Mouse (Mus musculus) intestine, embryonic 15.5 days (tissue): ENCODE results near the gene Glipr2. TPM values are rescaled to one million over a fixed set of nuclear protein-coding genes. Genes with fewer than 3 reads are reported as not detected.

Experiments
- ATAC-seq: fragments of 200-750 bp; cut with Nextera tagmentation; 2 replicates; pipeline ENCODE4 v1.8.0; 2017; ENCODE audit warnings: moderate TSS enrichment, moderate library complexity
- H3K27ac ChIP-seq: fragments of 300-500 bp; sonication (generic); 2 replicates; pipeline ENCODE4 v1.5.1; 2015; ENCODE audit warnings: mild to moderate bottlenecking, inconsistent platforms
- H3K27me3 ChIP-seq: fragments of 300-500 bp; sonication (generic); replicated peaks from 2 replicates; pipeline ENCODE4 v1.6.1; 2015; ENCODE audit warnings: inconsistent platforms
- H3K36me3 ChIP-seq: fragments of 300-500 bp; sonication (generic); 2 replicates; pipeline ENCODE4 v1.6.1; 2015; ENCODE audit warnings: inconsistent platforms
- H3K4me1 ChIP-seq: fragments of 300-500 bp; sonication (generic); replicated peaks from 2 replicates; pipeline ENCODE4 v1.6.1; 2015; ENCODE audit warnings: inconsistent platforms
- H3K4me2 ChIP-seq: fragments of 300-500 bp; sonication (generic); replicated peaks from 2 replicates; pipeline ENCODE4 v1.6.1; 2015; ENCODE audit warnings: mild to moderate bottlenecking, inconsistent platforms
- H3K4me3 ChIP-seq: fragments of 300-500 bp; sonication (generic); replicated peaks from 2 replicates; pipeline ENCODE4 v1.5.1; 2015; ENCODE audit warnings: inconsistent platforms
- H3K9ac ChIP-seq: fragments of 300-500 bp; sonication (generic); 2 replicates; pipeline ENCODE4 v1.6.1; 2015; ENCODE audit warnings: inconsistent platforms
- H3K9me3 ChIP-seq: fragments of 300-500 bp; sonication (generic); 2 replicates; pipeline ENCODE4 v1.6.1; 2016; ENCODE audit warnings: inconsistent platforms
- WGBS: fragments of 180-500 bp; shearing (Covaris S2); methylation state at CpG from one replicate; pipeline ENCODE4 v1.1.7; 2015; 5-methylcytosine and 5-hydroxymethylcytosine counted together
- polyA plus RNA-seq: library from polyadenylated mRNA; unstranded; fragments of >200 nt; fragmentation: Nextera tagmentation; extraction: Ambion mirVana; gene quantifications from 2 replicates; pipeline ENCODE4 v1.2.1, GENCODE M21; 2015

Glipr2 gene
- polyA plus RNA-seq, 1 experiment from 2014 or later, result 88.7 TPM

DNA sequence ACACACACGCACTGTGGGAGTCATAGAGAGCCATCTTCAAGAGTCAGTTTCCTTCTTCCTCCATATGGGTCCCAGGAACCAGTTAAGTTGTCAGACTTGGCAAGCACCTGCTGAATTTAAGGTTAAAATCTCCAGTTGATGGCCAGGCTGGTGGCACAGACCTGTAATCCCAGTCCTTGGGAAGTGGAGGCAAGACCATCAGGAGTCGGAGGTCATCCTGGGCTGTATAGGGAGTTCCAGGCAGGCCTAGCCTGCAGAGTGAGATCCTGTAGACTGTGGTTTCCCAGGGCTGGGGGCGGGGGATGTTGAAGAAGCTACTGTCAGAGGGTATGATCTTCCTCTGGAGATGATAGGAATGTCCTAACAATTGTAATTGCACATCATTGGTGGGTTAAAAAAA, 31.8 kb downstream of the Glipr2 start:
- ATAC-seq, result no peak
- no peak overlapping the region for H3K9ac ChIP-seq
- no peaks in the 10 kb centered on the region for H3K4me1 ChIP-seq
- H3K36me3 ChIP-seq, result no peaks in the 10 kb centered on the region
- H3K4me3 ChIP-seq, result no peak overlapping the region
- no peaks in the 10 kb centered on the region for H3K27me3 ChIP-seq
- H3K4me2 ChIP-seq, result no peak overlapping the region
- no peak overlapping the region for H3K27ac ChIP-seq
- no peaks in the 10 kb centered on the region for H3K9me3 ChIP-seq
- 89% methylated on average over 3 of the region's 3 CpGs for WGBS

GRCm38 (mm10) chr4:43993072-43993471, 35.9 kb downstream of the Glipr2 start:
- H3K36me3 ChIP-seq, result no peaks in the 10 kb centered on the region
- no peak for ATAC-seq
- H3K9ac ChIP-seq, result no peak overlapping the region
- no peak overlapping the region for H3K4me3 ChIP-seq
- no peak overlapping the region for H3K4me2 ChIP-seq
- H3K27ac ChIP-seq, result no peak overlapping the region
- no peaks in the 10 kb centered on the region for H3K4me1 ChIP-seq
- H3K27me3 ChIP-seq, result no peaks in the 10 kb centered on the region
- WGBS, result 92% methylated on average over 11 of the region's 11 CpGs
- H3K9me3 ChIP-seq, result no peaks in the 10 kb centered on the region

DNA sequence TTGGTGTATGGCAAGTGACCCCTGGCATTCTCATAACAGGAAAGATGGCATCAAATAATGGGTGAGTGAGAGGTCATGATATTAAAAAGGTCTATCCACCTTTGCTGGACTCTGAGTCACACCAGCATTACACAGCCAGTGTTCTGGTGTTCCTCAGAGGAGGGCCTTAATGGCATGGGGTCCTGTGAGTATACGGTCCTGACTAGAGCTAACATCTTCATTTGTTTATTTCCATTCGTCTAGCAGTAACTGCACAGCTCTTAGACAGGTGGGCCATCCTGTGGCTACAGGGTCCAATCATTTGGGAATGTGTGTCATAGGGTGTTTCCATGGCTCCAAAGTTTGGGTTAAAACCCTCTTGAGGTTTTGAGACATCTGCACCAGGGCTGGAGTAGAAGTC, 37.1 kb downstream of the Glipr2 start:
- Histone ChIP-seq H3K36me3 (no peaks in the 10 kb centered on the region), H3K9me3 (no peaks in the 10 kb centered on the region), H3K4me3 (no peak overlapping the region), H3K4me2 (no peak overlapping the region), H3K9ac (no peak overlapping the region), H3K4me1 (no peaks in the 10 kb centered on the region), H3K27me3 (no peaks in the 10 kb centered on the region), H3K27ac (no peak overlapping the region)
- WGBS, result 46% methylated on average over 2 of the region's 2 CpGs
- no peak for ATAC-seq

DNA sequence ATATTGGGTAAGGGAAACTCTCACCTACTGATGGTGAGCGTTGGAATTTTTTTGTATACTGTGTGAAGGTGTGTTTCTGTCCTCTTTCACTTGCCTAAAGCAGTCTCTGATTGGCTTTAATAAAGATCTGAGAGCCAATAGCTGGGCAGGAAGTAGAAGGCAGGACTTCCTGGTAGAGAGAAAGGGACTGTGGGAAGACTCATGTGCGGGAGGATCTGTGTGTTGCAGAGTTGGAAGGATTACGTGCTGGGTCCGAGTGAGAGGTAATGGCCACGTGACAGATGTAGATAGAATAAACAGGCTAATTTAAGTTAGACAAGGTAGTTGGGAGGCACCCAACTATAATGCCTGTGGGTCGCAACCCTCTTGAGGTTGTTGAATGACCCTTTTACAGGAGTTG, 46.4 kb downstream of the Glipr2 start:
- Histone ChIP-seq H3K27me3 (no peaks in the 10 kb centered on the region), H3K9ac (no peak overlapping the region), H3K36me3 (no peaks in the 10 kb centered on the region), H3K4me2 (no peak overlapping the region), H3K4me1 (no peaks in the 10 kb centered on the region), H3K9me3 (no peaks in the 10 kb centered on the region), H3K27ac (no peak overlapping the region), H3K4me3 (no peak overlapping the region)
- 60% methylated on average over 6 of the region's 6 CpGs for WGBS
- ATAC-seq, result no peak

- Histone ChIP-seq H3K27me3 (no peaks in the 10 kb centered on the region), H3K4me3 (no peak within 1 kb of the TSS), H3K4me1 (no peaks in the 10 kb centered on the region), H3K9me3 (no peaks in the 10 kb centered on the region), H3K9ac (no peak within 1 kb of the TSS), H3K4me2 (no peak within 1 kb of the TSS), H3K27ac (no peak within 1 kb of the TSS), H3K36me3 (no peaks in the 10 kb centered on the region)
- peak; percentile 67; the same call in 1 of the 2 replicates for ATAC-seq
- WGBS, result 88% methylated on average over 5 of the region's 5 CpGs
Observed at GRCm38 (mm10) chr4:44004126-44004525, 46.9 kb downstream of the Glipr2 start, which contains the start of gene Clta. TSS of gene Clta (plus strand) at chr4:44004452.

DNA sequence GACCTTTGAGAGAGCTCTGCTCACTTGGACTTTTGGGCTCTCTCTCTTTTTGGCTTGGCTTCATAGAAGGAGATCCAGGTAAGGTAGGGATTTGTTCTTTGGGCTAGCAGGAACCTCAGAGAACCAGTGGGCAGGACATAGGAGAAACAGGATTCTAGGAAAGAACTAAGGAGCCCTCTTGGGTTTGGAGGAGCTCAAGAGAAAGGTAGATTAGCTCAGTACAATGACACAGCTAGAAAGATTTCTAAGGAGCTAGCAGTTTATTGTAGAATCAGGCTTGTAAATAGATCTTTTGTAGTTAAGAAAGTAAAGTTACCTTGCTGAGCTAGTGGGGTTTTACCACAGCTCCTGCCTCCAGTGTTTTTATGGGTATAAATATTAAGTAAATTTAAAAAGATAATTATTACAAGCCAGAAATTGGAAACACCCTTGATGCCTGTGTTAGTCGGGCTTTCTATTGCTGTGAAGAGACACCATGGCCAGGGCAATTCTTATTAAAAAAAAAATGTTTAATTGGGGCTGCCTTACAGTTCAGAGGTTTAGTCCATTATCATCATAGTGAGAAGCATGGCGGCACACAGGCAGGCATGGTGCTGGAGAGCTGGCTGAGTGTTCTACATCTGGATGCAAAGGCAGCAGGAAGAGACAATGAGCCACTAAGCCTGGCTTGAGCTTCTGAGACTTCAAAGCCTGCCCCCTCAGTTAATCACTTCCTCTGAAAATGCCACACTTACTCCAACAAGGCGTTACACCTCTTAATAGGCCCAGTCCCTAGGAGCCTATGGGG, 47.6 kb downstream of the Glipr2 start:
- no peak for ATAC-seq
- no peaks in the 10 kb centered on the region for H3K9me3 ChIP-seq
- H3K36me3 ChIP-seq, result no peaks in the 10 kb centered on the region
- H3K4me3 ChIP-seq, result no peak overlapping the region
- H3K9ac ChIP-seq, result no peak overlapping the region
- no peak overlapping the region for H3K27ac ChIP-seq
- no peak overlapping the region for H3K4me2 ChIP-seq
- no peaks in the 10 kb centered on the region for H3K4me1 ChIP-seq
- WGBS, result 60% methylated on average over 3 of the region's 3 CpGs
- H3K27me3 ChIP-seq, result no peaks in the 10 kb centered on the region

GRCm38 (mm10) chr4:44010176-44010575, 53.0 kb downstream of the Glipr2 start:
- H3K4me1 ChIP-seq, result peaks cover 19% of the 10 kb centered on the region
- 91% methylated on average over 1 of the region's 1 CpGs for WGBS
- H3K4me3 ChIP-seq, result no peak overlapping the region
- no peak overlapping the region for H3K4me2 ChIP-seq
- no peaks in the 10 kb centered on the region for H3K36me3 ChIP-seq
- H3K9ac ChIP-seq, result no peak overlapping the region
- no peaks in the 10 kb centered on the region for H3K9me3 ChIP-seq
- no peaks in the 10 kb centered on the region for H3K27me3 ChIP-seq
- ATAC-seq, result no peak
- no peak overlapping the region for H3K27ac ChIP-seq

DNA sequence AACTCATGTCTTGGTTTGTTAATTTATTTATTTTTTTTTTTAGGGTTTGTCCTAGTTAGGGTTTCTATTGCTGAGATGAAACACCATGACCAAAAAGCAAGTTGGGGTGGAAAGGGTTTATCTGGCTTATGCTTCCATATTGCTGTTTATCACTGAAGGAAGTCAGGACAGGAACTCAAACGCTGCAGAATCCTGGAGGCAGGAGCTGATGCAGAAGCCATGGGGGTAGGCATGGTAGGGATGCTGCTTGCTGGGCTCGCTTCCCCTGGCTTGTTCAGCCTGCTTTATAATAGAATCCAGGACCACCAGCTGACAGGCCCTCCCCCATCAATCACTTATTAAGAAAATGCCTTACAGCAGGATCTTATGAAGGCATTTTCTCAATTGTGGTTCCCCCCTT, 53.7 kb downstream of the Glipr2 start:
- ATAC-seq, result no peak
- Histone ChIP-seq H3K4me2 (no peak overlapping the region), H3K9ac (no peak overlapping the region), H3K27me3 (no peaks in the 10 kb centered on the region), H3K36me3 (no peaks in the 10 kb centered on the region), H3K4me3 (no peak overlapping the region), H3K27ac (no peak overlapping the region), H3K4me1 (peaks cover 21% of the 10 kb centered on the region), H3K9me3 (no peaks in the 10 kb centered on the region)
- WGBS, result 46% methylated on average over 2 of the region's 2 CpGs

- peak overlapping the region; percentile 99 for H3K4me3 ChIP-seq
- H3K9me3 ChIP-seq, result no peaks in the 10 kb centered on the region
- no peaks in the 10 kb centered on the region for H3K36me3 ChIP-seq
- no peaks in the 10 kb centered on the region for H3K27me3 ChIP-seq
- 77% methylated on average over 3 of the region's 3 CpGs for WGBS
- peak overlapping the region; percentile 84 for H3K4me2 ChIP-seq
- H3K4me1 ChIP-seq, result peaks cover 30% of the 10 kb centered on the region
- H3K9ac ChIP-seq, result peak overlapping the region; percentile 92; the same call in 1 of the 2 replicates
- no peak for ATAC-seq
- H3K27ac ChIP-seq, result no peak overlapping the region
Observed at GRCm38 (mm10) chr4:44011799-44012198, 54.6 kb downstream of the Glipr2 start.

GRCm38 (mm10) chr4:44012376-44013367, 55.5 kb downstream of the Glipr2 start:
- Histone ChIP-seq H3K9me3 (no peaks in the 10 kb centered on the region), H3K36me3 (no peaks in the 10 kb centered on the region), H3K4me2 (peak overlapping the region; percentile 84), H3K27ac (peak overlapping the region; percentile 74), H3K9ac (peak overlapping the region; percentile 92), H3K27me3 (no peaks in the 10 kb centered on the region), H3K4me3 (peak overlapping the region; percentile 99), H3K4me1 (peaks cover 30% of the 10 kb centered on the region)
- WGBS, result under 1% methylated on average over 77 of the region's 77 CpGs
- peak; percentile 98 for ATAC-seq

GRCm38 (mm10) chr4:44013391-44014070, 56.3 kb downstream of the Glipr2 start:
- H3K27me3 ChIP-seq, result no peaks in the 10 kb centered on the region
- peaks cover 3% of the 10 kb centered on the region; the same call in 1 of the 2 replicates for H3K36me3 ChIP-seq
- no peak for ATAC-seq
- H3K9ac ChIP-seq, result peak overlapping the region; percentile 92
- H3K9me3 ChIP-seq, result no peaks in the 10 kb centered on the region
- peak overlapping the region; percentile 99 for H3K4me3 ChIP-seq
- WGBS, result 23% methylated on average over 11 of the region's 11 CpGs
- H3K27ac ChIP-seq, result no peak overlapping the region
- peak overlapping the region; percentile 84 for H3K4me2 ChIP-seq
- peaks cover 30% of the 10 kb centered on the region for H3K4me1 ChIP-seq

DNA sequence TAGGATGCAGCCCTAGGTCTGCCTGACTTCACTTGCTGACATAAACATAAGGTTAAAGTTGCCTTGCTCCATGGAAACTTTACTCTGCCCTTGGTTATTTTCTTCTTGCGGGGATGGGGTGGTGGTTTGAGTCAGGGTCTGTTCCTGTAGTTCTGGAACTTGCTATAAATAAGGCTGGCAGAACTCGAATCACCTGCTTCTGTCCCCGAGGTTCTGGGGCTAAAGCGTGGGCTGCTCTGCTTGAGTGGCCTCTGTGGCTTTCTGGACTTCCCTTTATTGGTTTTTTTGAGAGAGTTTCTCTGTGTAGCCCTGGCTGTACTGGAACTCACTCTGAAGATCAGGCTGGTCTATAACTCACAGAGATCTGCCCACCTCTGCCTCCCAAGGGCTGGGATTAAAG, 58.9 kb downstream of the Glipr2 start:
- H3K27me3 ChIP-seq, result no peaks in the 10 kb centered on the region
- ATAC-seq, result no peak
- H3K9ac ChIP-seq, result no peak overlapping the region
- WGBS, result 81% methylated on average over 4 of the region's 4 CpGs
- peaks cover 30% of the 10 kb centered on the region for H3K4me1 ChIP-seq
- no peak overlapping the region for H3K4me2 ChIP-seq
- H3K36me3 ChIP-seq, result peaks cover 12% of the 10 kb centered on the region
- H3K4me3 ChIP-seq, result no peak overlapping the region
- no peaks in the 10 kb centered on the region for H3K9me3 ChIP-seq
- 0 out of 2 replicates have a peak overlapping the region, but pooled peaks have one; percentile 4 for H3K27ac ChIP-seq
